8 mouse cellular contexts compared by ENCODE assay signal in the genomic region with DNA sequence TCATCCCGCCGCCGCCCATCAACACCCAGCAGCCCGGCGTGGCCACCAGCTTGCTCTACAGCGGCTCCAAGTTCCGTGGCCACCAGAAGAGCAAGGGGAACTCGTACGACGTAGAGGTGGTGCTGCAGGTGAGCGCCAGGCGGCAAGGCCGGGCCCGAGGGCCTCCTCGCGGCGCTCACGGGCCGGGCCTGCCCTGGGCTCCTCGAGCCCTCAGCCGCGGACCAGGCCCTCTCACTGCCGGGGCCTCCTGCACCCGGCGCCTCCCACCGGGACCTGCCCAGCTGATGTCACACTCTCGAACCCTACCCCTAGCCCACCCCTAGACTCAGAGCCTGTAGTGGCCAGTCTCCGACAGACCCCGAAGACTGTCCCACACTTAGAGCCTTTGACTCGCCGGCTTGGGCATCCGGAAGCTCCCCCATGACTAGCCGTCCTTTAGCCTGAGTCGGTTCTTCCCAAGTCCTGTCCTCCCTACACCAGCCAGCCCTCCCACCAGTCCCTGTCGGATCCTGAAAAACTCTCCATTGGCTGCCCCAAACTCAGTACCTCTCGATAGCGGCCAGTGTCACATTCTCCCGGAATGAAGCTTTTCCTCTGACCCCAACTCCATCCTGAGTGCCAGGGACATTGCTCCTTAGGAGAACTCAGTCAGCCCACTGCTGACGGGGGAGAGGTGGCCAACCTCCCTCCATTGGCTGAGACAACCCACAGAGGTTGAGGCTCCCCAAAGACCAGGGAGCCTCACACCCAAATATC. TPM values are rescaled to one million over a fixed set of nuclear protein-coding genes. Genes with fewer than 3 reads are reported as not detected.
DNase-seq lines count a peak whose midpoint lies in the region; ATAC-seq lines count a peak whose summit lies in the region.

A gene (minus strand): TSS at position 741 of the 756 bp plus-strand sequence.

- no peaks in the 10 kb centered on the region for H3K36me3 ChIP-seq in embryonic facial prominence, embryonic 11.5 days (replicated peaks; ENCODE audit: control insufficient read depth, insufficient read depth, low read depth, low read length)
- no peaks in the 10 kb centered on the region for H3K36me3 ChIP-seq in heart, embryonic 11.5 days (ENCODE audit: control insufficient read depth, insufficient read depth, low read length)

- DNase-seq in layer of hippocampus, adult 18-20 months (ENCODE audit: low spot score in 2 of 2) = peak in 1 of 2 experiments; percentile 17
- DNase-seq in layer of hippocampus, adult 11-12 months (ENCODE audit: low spot score) = no peak
- peak; percentile 65 for DNase-seq in Muller cell, postnatal 12 days (ENCODE audit: inconsistent ontology term)
- DNase-seq in embryonic facial prominence, embryonic 11.5 days (ENCODE audit: low spot score) = peak; percentile 41
- peak; percentile 28 for DNase-seq in layer of hippocampus, adult 9-11 months
- DNase-seq in lung, postnatal 36 days = peak; percentile 14
- peak; percentile 46 for DNase-seq in thymus, postnatal 4 days

- peak within 1 kb of the TSS; percentile 73 for H3K27ac ChIP-seq in embryonic facial prominence, embryonic 11.5 days (replicated peaks; ENCODE audit: low read depth, low read length)
- H3K27ac ChIP-seq in heart, embryonic 11.5 days (ENCODE audit: low read depth, low read length) = peak within 1 kb of the TSS; percentile 89

- H3K27me3 ChIP-seq in embryonic facial prominence, embryonic 11.5 days (ENCODE audit: control insufficient read depth, insufficient read depth, low read length) = no peaks in the 10 kb centered on the region
- H3K27me3 ChIP-seq in heart, embryonic 11.5 days (ENCODE audit: control insufficient read depth, insufficient read depth, low read length) = no peaks in the 10 kb centered on the region

- no peaks in the 10 kb centered on the region for H3K9me3 ChIP-seq in embryonic facial prominence, embryonic 11.5 days (replicated peaks; ENCODE audit: control insufficient read depth, low read length)
- no peaks in the 10 kb centered on the region for H3K9me3 ChIP-seq in heart, embryonic 11.5 days (replicated peaks; ENCODE audit: control insufficient read depth, low read length)

- H3K4me1 ChIP-seq in embryonic facial prominence, embryonic 11.5 days (ENCODE audit: control insufficient read depth, insufficient read depth, low read length) = peaks cover 4% of the 10 kb centered on the region
- peaks cover 21% of the 10 kb centered on the region for H3K4me1 ChIP-seq in heart, embryonic 11.5 days (ENCODE audit: control insufficient read depth, insufficient read depth, low read length)

- peak; percentile 58 for ATAC-seq in embryonic facial prominence, embryonic 11.5 days (replicated peaks; ENCODE audit: insufficient number of reproducible peaks, low FRiP score, low TSS enrichment, low read depth)
- ATAC-seq in heart, embryonic 11.5 days (replicated peaks; ENCODE audit: insufficient number of reproducible peaks, low FRiP score, low TSS enrichment) = peak; percentile 49

- peak within 1 kb of the TSS; percentile 93 for H3K4me2 ChIP-seq in embryonic facial prominence, embryonic 11.5 days (ENCODE audit: low read depth, low read length)
- peak within 1 kb of the TSS; percentile 86 for H3K4me2 ChIP-seq in heart, embryonic 11.5 days

- H3K4me3 ChIP-seq in embryonic facial prominence, embryonic 11.5 days (ENCODE audit: low read depth, low read length) = peak within 1 kb of the TSS; percentile 89
- peak within 1 kb of the TSS; percentile 79 for H3K4me3 ChIP-seq in heart, embryonic 11.5 days (ENCODE audit: low read depth, low read length)

- peak within 1 kb of the TSS; percentile 94 for H3K9ac ChIP-seq in embryonic facial prominence, embryonic 11.5 days (replicated peaks; ENCODE audit: low read length)
- H3K9ac ChIP-seq in heart, embryonic 11.5 days (ENCODE audit: low read depth, low read length) = peak within 1 kb of the TSS; percentile 95

- WGBS in embryonic facial prominence, embryonic 11.5 days = under 1% methylated on average over 36 of the region's 39 CpGs
- WGBS in heart, embryonic 11.5 days (ENCODE audit: insufficient replicate concordance) = under 1% methylated on average over 39 of the region's 39 CpGs

RNA-seq across cellular contexts. Expression of the gene that starts here (rescaled TPM):
- 10 to 100 TPM; 22.3 to 24.7 TPM for total RNA-seq in layer of hippocampus, adult 18-20 months (2021)
- 47.9 and 53.1 TPM in 2 replicates for polyA plus RNA-seq in embryonic facial prominence, embryonic 11.5 days (2014; fragmentation: Nextera tagmentation; extraction: Ambion mirVana)
- 52.2 and 52.9 TPM in 2 replicates for polyA plus RNA-seq in heart, embryonic 11.5 days (2014; fragmentation: Nextera tagmentation; extraction: Ambion mirVana)
